Mouse (Mus musculus) forebrain, embryonic 14.5 days (tissue): Measurements from ENCODE around the gene Zc3h7a. TPM values are rescaled to one million over a fixed set of nuclear protein-coding genes. Genes with fewer than 3 reads are reported as not detected.
A peak's percentile ranks its signal among the peaks of the same experiment; 100 is the strongest.
"Not testable (repeated sequence)": the region's sequence is repeated elsewhere in the genome, so short reads cannot be mapped to it uniquely, and the experiment has no call there.

Source experiments
- ATAC-seq: fragments of 200-750 bp; cut with Nextera tagmentation; 2 replicates; pipeline ENCODE4 v1.8.0; 2017; ENCODE audit warnings: mild to moderate bottlenecking, moderate library complexity
- DNase-seq: peaks from one replicate; pipeline ENCODE4 v3.0.0-alpha.2; 2015; ENCODE audit warnings: low spot score
- H3K27ac ChIP-seq: fragments of 300-500 bp; sonication (generic); 2 replicates; pipeline ENCODE4 v1.5.1; 2014; ENCODE audit warnings: low read depth, mild to moderate bottlenecking, control low read depth, low read length, moderate library complexity
- H3K27me3 ChIP-seq: fragments of 300-500 bp; sonication (generic); replicated peaks from 2 replicates; pipeline ENCODE4 v1.6.1; 2014; ENCODE audit warnings: low read length, control low read depth, mixed read lengths; ENCODE audit not compliant: control insufficient read depth, insufficient read depth
- H3K36me3 ChIP-seq: fragments of 300-500 bp; sonication (generic); 2 replicates; pipeline ENCODE4 v1.6.1; 2014; ENCODE audit warnings: low read length, control low read depth; ENCODE audit not compliant: control insufficient read depth, insufficient read depth
- H3K4me1 ChIP-seq: fragments of 300-500 bp; sonication (generic); 2 replicates; pipeline ENCODE4 v1.6.1; 2014; ENCODE audit warnings: antibody characterized with exemption, low read length, control low read depth; ENCODE audit not compliant: control insufficient read depth, insufficient read depth
- H3K4me2 ChIP-seq: fragments of 300-500 bp; sonication (generic); 2 replicates; pipeline ENCODE4 v1.6.1; 2014; ENCODE audit warnings: mild to moderate bottlenecking, control low read depth, low read length
- H3K4me3 ChIP-seq: fragments of 300-500 bp; sonication (generic); 2 replicates; pipeline ENCODE4 v1.5.1; 2014; ENCODE audit warnings: low read depth, low read length, control low read depth
- H3K9ac ChIP-seq: fragments of 300-500 bp; sonication (generic); 2 replicates; pipeline ENCODE4 v1.6.1; 2014; ENCODE audit warnings: mild to moderate bottlenecking, low read length, control low read depth, moderate library complexity
- H3K9me3 ChIP-seq: fragments of 300-500 bp; sonication (generic); replicated peaks from 2 replicates; pipeline ENCODE4 v1.6.1; 2016; ENCODE audit warnings: low read length, control low read depth, mixed read lengths; ENCODE audit not compliant: control insufficient read depth
- WGBS: fragments of 180-500 bp; shearing (Covaris S2); extraction: QIAGEN DNeasy Blood & Tissue Kit; methylation state at CpG from one replicate; pipeline ENCODE4 v1.1.7; 2014; 5-methylcytosine and 5-hydroxymethylcytosine counted together
- polyA plus RNA-seq: library from polyadenylated mRNA; unstranded; fragments of >200 nt; fragmentation: Nextera tagmentation; extraction: Ambion mirVana; gene quantifications from 2 replicates; pipeline ENCODE4 v1.2.1, GENCODE M21; 2014

The Zc3h7a gene
- polyA plus RNA-seq, 1 experiment from 2014 or later: 58.0 TPM

GRCm38 (mm10) chr16:11164695-11165255, 11.4 kb downstream of the Zc3h7a start:
- H3K4me3 ChIP-seq: no peak overlapping the region
- H3K4me1 ChIP-seq: no peaks in the 10 kb centered on the region
- H3K27me3 ChIP-seq: no peaks in the 10 kb centered on the region
- WGBS: 81% methylated on average over 3 of the region's 3 CpGs
- DNase-seq (no peak), ATAC-seq (no peak)
- no peak overlapping the region for H3K9ac ChIP-seq
- H3K36me3 ChIP-seq: peaks cover 17% of the 10 kb centered on the region
- H3K27ac ChIP-seq: no peak overlapping the region
- H3K9me3 ChIP-seq: no peaks in the 10 kb centered on the region
- H3K4me2 ChIP-seq: no peak overlapping the region

DNA sequence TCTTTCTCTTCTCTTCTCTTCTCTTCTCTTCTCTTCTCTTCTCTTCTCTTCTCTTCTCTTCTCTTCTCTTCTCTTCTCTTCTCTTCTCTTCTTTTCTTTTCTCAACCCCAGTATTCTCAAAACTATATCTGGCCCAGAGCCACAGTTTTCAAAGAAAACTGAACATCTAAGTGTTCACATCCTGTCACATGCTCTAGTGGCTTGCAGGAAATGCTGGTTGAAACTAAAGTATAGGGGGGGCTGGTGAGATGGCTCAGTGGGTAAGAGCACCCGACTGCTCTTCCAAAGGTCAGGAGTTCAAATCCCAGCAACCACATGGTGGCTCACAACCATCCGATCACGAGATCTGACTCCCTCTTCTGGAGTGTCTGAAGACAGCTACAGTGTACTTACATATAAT, 18.5 kb downstream of the Zc3h7a start:
- H3K27ac ChIP-seq, ATAC-seq, H3K4me3 ChIP-seq, H3K4me1 ChIP-seq, H3K9me3 ChIP-seq, H3K9ac ChIP-seq, DNase-seq, H3K4me2 ChIP-seq, H3K27me3 ChIP-seq: not testable (repeated sequence)
- WGBS: 87% methylated on average over 1 of the region's 3 CpGs
- H3K36me3 ChIP-seq: peaks cover 67% of the 10 kb centered on the region

DNA sequence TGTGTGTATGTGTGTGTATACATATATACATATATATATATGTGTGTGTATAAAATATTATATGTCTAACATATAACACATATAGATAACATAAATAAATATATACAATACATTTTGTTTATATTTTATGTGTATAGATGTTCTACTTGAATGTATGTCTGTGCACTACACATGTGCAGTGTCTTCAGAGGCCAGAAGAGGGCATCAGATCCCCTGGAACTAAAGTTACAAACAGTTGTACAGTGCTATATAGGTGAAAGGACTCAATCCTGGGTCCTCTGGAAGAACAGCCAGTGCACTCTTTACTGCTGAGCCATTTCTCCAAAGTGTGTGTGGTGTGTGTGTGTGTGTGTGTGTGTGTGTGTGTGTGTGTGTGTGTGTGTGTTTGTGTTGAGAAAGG, 21.7 kb downstream of the Zc3h7a start:
- Histone ChIP-seq H3K36me3 (peaks cover 70% of the 10 kb centered on the region), H3K27ac (no peak overlapping the region), H3K9me3 (no peaks in the 10 kb centered on the region), H3K4me3 (no peak overlapping the region), H3K9ac (no peak overlapping the region), H3K4me2 (no peak overlapping the region), H3K4me1 (no peaks in the 10 kb centered on the region), H3K27me3 (no peaks in the 10 kb centered on the region)
- no peak for DNase-seq
- ATAC-seq: no peak

- 21% methylated on average over 55 of the region's 56 CpGs for WGBS
Measured at GRCm38 (mm10) chr16:11143706-11144483, 32.3 kb downstream of the Zc3h7a start.

DNA sequence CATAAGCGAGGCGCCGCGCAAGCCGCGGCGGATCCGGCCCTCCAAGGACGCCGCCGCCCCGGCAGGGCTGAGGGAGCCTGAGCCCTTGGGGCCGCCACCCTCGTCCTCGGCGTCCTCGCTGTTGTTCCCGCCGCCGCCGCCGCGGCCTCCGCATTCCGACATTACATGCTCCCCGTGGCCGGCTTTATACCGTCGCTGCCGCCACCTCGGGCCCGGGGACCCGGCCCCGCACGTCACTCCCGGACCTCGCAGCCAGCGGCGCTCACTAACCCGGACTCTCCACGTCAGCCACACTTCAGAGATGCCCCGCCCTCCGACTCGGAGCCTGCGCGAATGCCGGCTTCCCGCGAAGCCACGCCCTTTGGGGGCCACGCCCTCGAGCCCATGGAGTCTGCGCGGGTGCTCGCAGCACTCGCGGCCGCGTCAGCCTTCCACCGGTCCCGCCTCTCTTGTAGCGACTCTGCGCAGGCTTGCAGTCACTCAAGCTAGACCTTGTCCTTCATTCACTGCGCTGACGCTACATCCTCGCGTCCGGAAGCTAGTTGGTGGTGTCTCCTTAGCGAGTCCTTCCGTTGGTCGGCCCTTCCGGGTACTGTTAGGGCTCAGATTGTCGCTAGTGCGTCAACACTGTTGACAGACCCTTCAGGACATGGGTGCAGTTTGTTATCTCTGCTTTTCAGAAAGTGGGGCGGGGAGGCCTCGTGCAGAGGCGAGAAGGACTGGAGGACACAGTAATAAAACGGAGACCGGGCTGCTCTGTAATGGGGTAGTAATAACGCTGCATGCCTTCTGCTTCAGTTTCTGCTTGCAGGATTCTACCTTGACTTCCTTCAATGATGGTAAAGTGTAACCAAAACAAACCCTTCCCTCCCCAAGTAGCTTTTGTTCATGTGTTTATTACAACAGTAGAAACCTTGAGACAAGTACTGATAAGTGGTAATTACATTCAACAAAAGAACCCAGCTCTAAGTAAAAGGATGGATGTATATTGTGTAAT, 41.5 kb downstream of the Zc3h7a start, which contains the start of gene Txndc11:
TSS of gene Txndc11 (minus strand) at position 303 of the 997 bp plus-strand sequence.
- peak within 1 kb of the TSS; percentile 79 for H3K4me2 ChIP-seq
- H3K9ac ChIP-seq: peak within 1 kb of the TSS; percentile 92
- under 1% methylated on average over 65 of the region's 80 CpGs for WGBS
- peak within 1 kb of the TSS; percentile 93 for H3K4me3 ChIP-seq
- DNase-seq (peak; percentile 99), ATAC-seq (peak; percentile 99)
- H3K4me1 ChIP-seq: peaks cover 17% of the 10 kb centered on the region
- peaks cover 20% of the 10 kb centered on the region for H3K36me3 ChIP-seq
- peak within 1 kb of the TSS; percentile 89 for H3K27ac ChIP-seq
- no peaks in the 10 kb centered on the region for H3K27me3 ChIP-seq
- H3K9me3 ChIP-seq: no peaks in the 10 kb centered on the region

More at GRCm38 (mm10) chr16:11143706-11144483, 32.3 kb downstream of the Zc3h7a start:
- not testable (repeated sequence) for DNase-seq, H3K27me3 ChIP-seq, H3K9ac ChIP-seq, H3K9me3 ChIP-seq, H3K4me1 ChIP-seq, H3K4me3 ChIP-seq, H3K27ac ChIP-seq, H3K4me2 ChIP-seq, ATAC-seq
- peaks cover 59% of the 10 kb centered on the region for H3K36me3 ChIP-seq

GRCm38 (mm10) chr16:11133476-11134347, 42.5 kb downstream of the Zc3h7a start:
- H3K4me1 ChIP-seq: peaks cover 17% of the 10 kb centered on the region
- peak overlapping the region; percentile 92 for H3K9ac ChIP-seq
- no peak; the same call in none of the 2 replicates for ATAC-seq
- no peaks in the 10 kb centered on the region for H3K27me3 ChIP-seq
- peaks cover 13% of the 10 kb centered on the region for H3K36me3 ChIP-seq
- H3K9me3 ChIP-seq: no peaks in the 10 kb centered on the region
- DNase-seq: peak; percentile 20
- under 1% methylated on average over 34 of the region's 34 CpGs for WGBS
- peak overlapping the region; percentile 79 for H3K4me2 ChIP-seq
- H3K4me3 ChIP-seq: peak overlapping the region; percentile 93
- peak overlapping the region; percentile 89 for H3K27ac ChIP-seq

DNA sequence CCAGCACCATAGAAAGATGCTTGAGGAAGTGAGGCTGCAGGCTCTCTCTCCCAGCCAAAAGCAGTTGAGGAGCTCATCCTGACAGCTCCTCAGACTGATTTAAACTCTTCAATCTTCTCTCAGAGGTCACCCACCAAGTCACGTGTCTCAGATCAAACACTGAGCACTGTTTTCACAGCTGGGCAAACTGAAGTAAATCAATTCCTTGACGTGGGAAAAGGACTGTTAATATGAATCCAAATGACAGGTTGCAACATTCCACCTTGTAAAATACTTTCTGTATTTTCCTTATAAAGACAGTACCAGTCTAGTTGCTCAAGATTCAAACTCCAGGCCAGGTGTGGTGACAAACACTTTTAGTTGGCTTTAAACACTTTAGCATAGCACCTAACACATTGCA, 43.4 kb downstream of the Zc3h7a start:
- H3K4me2 ChIP-seq: peak overlapping the region; percentile 79
- WGBS: 54% methylated on average over 2 of the region's 2 CpGs

GRCm38 (mm10) chr16:11128301-11128700, 47.9 kb downstream of the Zc3h7a start:
- H3K9ac ChIP-seq: no peak overlapping the region
- WGBS: 92% methylated on average over 11 of the region's 11 CpGs
- H3K9me3 ChIP-seq: no peaks in the 10 kb centered on the region
- H3K27ac ChIP-seq: no peak overlapping the region
- DNase-seq: no peak
- H3K4me3 ChIP-seq: no peak overlapping the region
- H3K27me3 ChIP-seq: no peaks in the 10 kb centered on the region
- no peak for ATAC-seq
- H3K4me1 ChIP-seq: peaks cover 13% of the 10 kb centered on the region
- no peak overlapping the region for H3K4me2 ChIP-seq
- peaks cover 27% of the 10 kb centered on the region for H3K36me3 ChIP-seq

More for the DNA sequence above, 43.4 kb downstream of the Zc3h7a start:
- Histone ChIP-seq H3K36me3 (peaks cover 17% of the 10 kb centered on the region), H3K4me3 (peak overlapping the region; percentile 93), H3K27ac (no peak overlapping the region), H3K9ac (peak overlapping the region; percentile 92; the same call in 1 of the 2 replicates), H3K4me1 (peaks cover 17% of the 10 kb centered on the region), H3K9me3 (no peaks in the 10 kb centered on the region), H3K27me3 (no peaks in the 10 kb centered on the region)
- ATAC-seq (no peak), DNase-seq (no peak)
